ENCODE assay signal across 17 mouse cellular contexts in the genomic region with DNA sequence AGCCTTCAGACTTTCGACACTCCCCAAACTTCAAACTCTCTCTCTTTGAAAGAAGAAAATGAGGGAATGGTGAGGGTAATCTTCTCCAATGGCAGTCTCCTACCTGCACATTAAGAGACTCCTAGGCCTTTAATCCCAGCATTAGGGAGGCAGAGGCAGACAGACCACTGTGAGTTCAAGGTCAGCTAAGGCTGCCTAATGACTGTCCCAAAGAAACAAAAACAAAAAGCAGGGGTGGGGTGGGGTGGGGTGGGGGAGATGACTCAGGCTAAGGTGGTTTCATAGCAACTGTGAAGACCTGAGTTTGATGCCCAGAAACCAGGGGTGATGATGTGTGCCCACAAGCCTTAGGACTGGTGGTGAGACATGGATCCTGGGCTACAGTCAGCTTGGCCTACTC. TPM values are rescaled to one million over a fixed set of nuclear protein-coding genes. Genes with fewer than 3 reads are reported as not detected.
DNase-seq lines count a peak whose midpoint lies in the region; ATAC-seq and TF ChIP-seq lines count a peak whose summit lies in the region.
"Had no signal": no experiment of that assay in that cellular context is flagged by ENCODE, and none has a peak within 500 bp of the region (broad histone marks: within the 10 kb centered on the region; RNA-seq: fewer than 3 reads in every experiment).

No protein-coding gene starts in this region.

- peaks cover 43% of the 10 kb centered on the region for H3K4me1 ChIP-seq in hindbrain, embryonic 15.5 days (replicated peaks)
- H3K4me1 ChIP-seq in hindbrain, embryonic 12.5 days, result peaks cover 28% of the 10 kb centered on the region
- H3K4me1 ChIP-seq in forebrain, postnatal 0 days (ENCODE audit: insufficient read depth), result peaks cover 25% of the 10 kb centered on the region
- H3K4me1 ChIP-seq in midbrain, postnatal 0 days (ENCODE audit: insufficient read depth, low read length), result peaks cover 30% of the 10 kb centered on the region

- H3K36me3 ChIP-seq in hindbrain, embryonic 15.5 days, result no peaks in the 10 kb centered on the region
- H3K36me3 ChIP-seq in hindbrain, embryonic 12.5 days, result no peaks in the 10 kb centered on the region
- no peaks in the 10 kb centered on the region for H3K36me3 ChIP-seq in forebrain, postnatal 0 days (ENCODE audit: insufficient read depth)
- no peaks in the 10 kb centered on the region for H3K36me3 ChIP-seq in midbrain, postnatal 0 days (ENCODE audit: insufficient read depth, low read length)
- H3K36me3 ChIP-seq: heart, embryonic 10.5 days; liver, embryonic 12.5 days; neural tube, embryonic 12.5 days had no signal

- DNase-seq in ES-CJ7 (ENCODE audit: low read depth, low spot score), result peak; percentile 55
- no peak for DNase-seq in forebrain, postnatal 0 days
- DNase-seq in midbrain, postnatal 0 days (ENCODE audit: low spot score), result no peak
- DNase-seq in right cerebral cortex, postnatal 14 days, result no peak
- DNase-seq in kidney, postnatal 10 days, result no peak
- DNase-seq: adrenal gland, adult 2 months; cerebellum, postnatal 14 days; gastrocnemius, postnatal 36 days; heart, postnatal 14 days; lung, embryonic 14.5 days; retina, postnatal 1 day had no signal

- TF ChIP-seq CTCF in forebrain, postnatal 0 days (IDR thresholded peaks at IDR 0.05; ENCODE audit: low read depth), result no peak
- TF ChIP-seq CTCF in midbrain, postnatal 0 days (IDR thresholded peaks at IDR 0.05), result no peak

- no peaks in the 10 kb centered on the region for H3K9me3 ChIP-seq in hindbrain, embryonic 15.5 days
- H3K9me3 ChIP-seq in hindbrain, embryonic 12.5 days (replicated peaks), result no peaks in the 10 kb centered on the region
- no peaks in the 10 kb centered on the region for H3K9me3 ChIP-seq in forebrain, postnatal 0 days (ENCODE audit: low read length)
- H3K9me3 ChIP-seq in midbrain, postnatal 0 days (ENCODE audit: low read length), result no peaks in the 10 kb centered on the region
- H3K9me3 ChIP-seq: heart, embryonic 10.5 days; liver, embryonic 12.5 days; neural tube, embryonic 12.5 days had no signal

- H3K27me3 ChIP-seq in hindbrain, embryonic 15.5 days, result no peaks in the 10 kb centered on the region
- no peaks in the 10 kb centered on the region for H3K27me3 ChIP-seq in hindbrain, embryonic 12.5 days
- H3K27me3 ChIP-seq in forebrain, postnatal 0 days (ENCODE audit: insufficient read depth, low read length), result no peaks in the 10 kb centered on the region
- H3K27me3 ChIP-seq in midbrain, postnatal 0 days (ENCODE audit: insufficient read depth, low read length), result no peaks in the 10 kb centered on the region
- H3K27me3 ChIP-seq: neural tube, embryonic 12.5 days had no signal

- WGBS in hindbrain, embryonic 15.5 days, result 50% methylated on average over 1 of the region's 1 CpGs
- WGBS in hindbrain, embryonic 12.5 days, result 55% methylated on average over 1 of the region's 1 CpGs
- WGBS in forebrain, postnatal 0 days, result 29% methylated on average over 1 of the region's 1 CpGs
- WGBS in midbrain, postnatal 0 days, result 45% methylated on average over 1 of the region's 1 CpGs

- H3K4me3 ChIP-seq in hindbrain, embryonic 15.5 days, result no peak overlapping the region
- H3K4me3 ChIP-seq in hindbrain, embryonic 12.5 days, result no peak overlapping the region
- H3K4me3 ChIP-seq in forebrain, postnatal 0 days (ENCODE audit: low read depth, low read length), result no peak overlapping the region
- no peak overlapping the region for H3K4me3 ChIP-seq in midbrain, postnatal 0 days (ENCODE audit: low read depth, low read length)
- H3K4me3 ChIP-seq: heart, embryonic 10.5 days; liver, embryonic 12.5 days; neural tube, embryonic 12.5 days had no signal

- H3K9ac ChIP-seq in hindbrain, embryonic 15.5 days, result no peak overlapping the region
- no peak overlapping the region for H3K9ac ChIP-seq in hindbrain, embryonic 12.5 days
- H3K9ac ChIP-seq in forebrain, postnatal 0 days, result no peak overlapping the region
- no peak overlapping the region for H3K9ac ChIP-seq in midbrain, postnatal 0 days (replicated peaks; ENCODE audit: low read length, poor library complexity, severe bottlenecking)
- H3K9ac ChIP-seq: liver, embryonic 12.5 days; lung, embryonic 14.5 days; neural tube, embryonic 12.5 days had no signal

- no peak for ATAC-seq in hindbrain, embryonic 15.5 days (ENCODE audit: low FRiP score, low read depth)
- ATAC-seq in hindbrain, embryonic 12.5 days (ENCODE audit: low FRiP score), result no peak
- no peak for ATAC-seq in forebrain, postnatal 0 days
- ATAC-seq in midbrain, postnatal 0 days (ENCODE audit: low FRiP score), result no peak
- ATAC-seq: liver, embryonic 12.5 days had no signal

- H3K4me2 ChIP-seq in hindbrain, embryonic 15.5 days, result no peak overlapping the region
- H3K4me2 ChIP-seq in hindbrain, embryonic 12.5 days (replicated peaks), result no peak overlapping the region
- H3K4me2 ChIP-seq in forebrain, postnatal 0 days (ENCODE audit: low read depth), result no peak overlapping the region
- H3K4me2 ChIP-seq in midbrain, postnatal 0 days (ENCODE audit: low read depth, low read length, poor library complexity, severe bottlenecking), result no peak overlapping the region
- H3K4me2 ChIP-seq: liver, embryonic 12.5 days; lung, embryonic 14.5 days; neural tube, embryonic 12.5 days had no signal

- 0 out of 2 replicates have a peak overlapping the region, but pooled peaks have one; percentile 23 for H3K27ac ChIP-seq in hindbrain, embryonic 15.5 days (replicated peaks)
- no peak overlapping the region for H3K27ac ChIP-seq in hindbrain, embryonic 12.5 days
- H3K27ac ChIP-seq in forebrain, postnatal 0 days (ENCODE audit: low read depth, low read length), result peak overlapping the region; percentile 89
- peak overlapping the region; percentile 67; the same call in 1 of the 2 replicates for H3K27ac ChIP-seq in midbrain, postnatal 0 days (ENCODE audit: low read depth, low read length)
- H3K27ac ChIP-seq: heart, embryonic 10.5 days; liver, embryonic 12.5 days; macrophage; neural tube, embryonic 12.5 days had no signal

RNA-seq across cellular contexts. Expression of gene Stmn1, which starts 22.6 kb away (rescaled TPM):
- 5,846 and 6,036 TPM in 2 replicates for polyA plus RNA-seq in hindbrain, embryonic 15.5 days (2015; fragmentation: Nextera tagmentation; extraction: Ambion mirVana)
- 4,582 and 4,772 TPM in 2 replicates for polyA plus RNA-seq in hindbrain, embryonic 12.5 days (2016; fragmentation: Nextera tagmentation; extraction: Ambion mirVana)
- total RNA-seq in forebrain, postnatal 0 days (2014; rRNA removed), result 2,537 and 3,460 TPM in 2 replicates
- 7,274 and 8,446 TPM in 2 replicates for polyA plus RNA-seq in forebrain, postnatal 0 days (2015; fragmentation: Nextera tagmentation; extraction: Ambion mirVana)
- total RNA-seq in midbrain, postnatal 0 days (2014; rRNA removed), result 1,269 and 1,609 TPM in 2 replicates
- polyA plus RNA-seq in midbrain, postnatal 0 days (2015; fragmentation: Nextera tagmentation; extraction: Ambion mirVana), result 6,261 and 6,359 TPM in 2 replicates

RNA-seq across cellular contexts. Expression of gene Pafah2, which starts 49.4 kb away (rescaled TPM):
- 7.6 and 8.1 TPM in 2 replicates for polyA plus RNA-seq in hindbrain, embryonic 15.5 days (2015; fragmentation: Nextera tagmentation; extraction: Ambion mirVana)
- polyA plus RNA-seq in hindbrain, embryonic 12.5 days (2016; fragmentation: Nextera tagmentation; extraction: Ambion mirVana), result 9.2 and 10.7 TPM in 2 replicates
- total RNA-seq in forebrain, postnatal 0 days (2014; rRNA removed), result 11.1 and 18.0 TPM in 2 replicates
- 6.4 and 7.6 TPM in 2 replicates for polyA plus RNA-seq in forebrain, postnatal 0 days (2015; fragmentation: Nextera tagmentation; extraction: Ambion mirVana)
- 8.3 and 11.6 TPM in 2 replicates for total RNA-seq in midbrain, postnatal 0 days (2014; rRNA removed)
- 5.7 and 6.7 TPM in 2 replicates for polyA plus RNA-seq in midbrain, postnatal 0 days (2015; fragmentation: Nextera tagmentation; extraction: Ambion mirVana)

RNA-seq across cellular contexts. Expression of gene Paqr7, which starts 51.0 kb away (rescaled TPM):
- 30.4 and 35.2 TPM in 2 replicates for polyA plus RNA-seq in hindbrain, embryonic 15.5 days (2015; fragmentation: Nextera tagmentation; extraction: Ambion mirVana)
- 9.7 and 9.8 TPM in 2 replicates for polyA plus RNA-seq in hindbrain, embryonic 12.5 days (2016; fragmentation: Nextera tagmentation; extraction: Ambion mirVana)
- total RNA-seq in forebrain, postnatal 0 days (2014; rRNA removed), result 33.9 and 36.6 TPM in 2 replicates
- polyA plus RNA-seq in forebrain, postnatal 0 days (2015; fragmentation: Nextera tagmentation; extraction: Ambion mirVana), result 21.3 and 28.1 TPM in 2 replicates
- total RNA-seq in midbrain, postnatal 0 days (2014; rRNA removed), result 69.2 and 97.8 TPM in 2 replicates
- 38.9 and 41.3 TPM in 2 replicates for polyA plus RNA-seq in midbrain, postnatal 0 days (2015; fragmentation: Nextera tagmentation; extraction: Ambion mirVana)
